20 mouse cellular contexts compared by ENCODE assay signal in the genomic region with DNA sequence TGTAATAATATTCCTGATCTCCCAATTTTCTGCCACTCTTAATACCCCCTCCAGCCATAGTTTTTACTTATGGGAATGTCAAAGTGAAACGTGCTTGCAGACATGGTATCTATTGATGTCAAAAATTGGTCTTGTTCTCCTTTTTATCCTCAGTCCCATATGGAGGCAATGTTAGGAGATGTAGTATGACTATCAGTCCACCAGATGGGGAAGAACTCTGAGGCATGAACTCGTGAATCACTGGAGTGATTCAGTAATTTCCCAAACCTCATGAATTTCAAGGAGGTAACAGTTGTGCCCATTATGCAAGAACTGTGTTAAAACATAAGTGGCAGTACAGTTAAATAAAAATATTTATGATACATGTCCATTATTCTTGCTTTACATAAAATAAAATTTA.
DNase-seq lines count a peak whose midpoint lies in the region; ATAC-seq and TF ChIP-seq lines count a peak whose summit lies in the region.
"Had no signal": no experiment of that assay in that cellular context is flagged by ENCODE, and none has a peak within 500 bp of the region (broad histone marks: within the 10 kb centered on the region; RNA-seq: fewer than 3 reads in every experiment).

No protein-coding gene starts in this region.

- H3K9ac ChIP-seq in forebrain, embryonic 15.5 days (replicated peaks): no peak overlapping the region
- H3K9ac ChIP-seq in forebrain, embryonic 12.5 days: no peak overlapping the region
- H3K9ac ChIP-seq in hindbrain, postnatal 0 days (replicated peaks; ENCODE audit: low read length): no peak overlapping the region
- H3K9ac ChIP-seq in hindbrain, embryonic 13.5 days: no peak overlapping the region
- no peak overlapping the region for H3K9ac ChIP-seq in intestine, embryonic 15.5 days
- H3K9ac ChIP-seq: embryonic facial prominence, embryonic 13.5 days; heart, embryonic 12.5 days had no signal

- ATAC-seq in forebrain, embryonic 15.5 days (replicated peaks): 0 out of 2 replicates have a peak, but pooled peaks have one; percentile 43
- ATAC-seq in forebrain, embryonic 12.5 days (ENCODE audit: low FRiP score): no peak
- no peak for ATAC-seq in hindbrain, postnatal 0 days
- ATAC-seq in hindbrain, embryonic 13.5 days (ENCODE audit: low FRiP score): no peak
- ATAC-seq in intestine, embryonic 15.5 days: no peak
- ATAC-seq: hindbrain, embryonic 16.5 days had no signal

- H3K4me2 ChIP-seq in forebrain, embryonic 15.5 days (replicated peaks): no peak overlapping the region
- no peak overlapping the region for H3K4me2 ChIP-seq in forebrain, embryonic 12.5 days
- H3K4me2 ChIP-seq in hindbrain, postnatal 0 days (ENCODE audit: low read depth, low read length): no peak overlapping the region
- H3K4me2 ChIP-seq in hindbrain, embryonic 13.5 days: no peak overlapping the region
- H3K4me2 ChIP-seq in intestine, embryonic 15.5 days (replicated peaks): no peak overlapping the region
- H3K4me2 ChIP-seq: embryonic facial prominence, embryonic 13.5 days; heart, embryonic 12.5 days had no signal

- TF ChIP-seq CTCF in hindbrain, postnatal 0 days (IDR thresholded peaks at IDR 0.05; ENCODE audit: low read depth): peak; percentile 35

- DNase-seq in hindbrain, postnatal 0 days (ENCODE audit: low spot score): peak; percentile 7
- DNase-seq in 3T3-L1 (ENCODE audit: low read depth, low spot score): peak; percentile 29
- DNase-seq in brain, adult 2 months (ENCODE audit: low read depth, low spot score): peak; percentile 41
- DNase-seq in ovary, postnatal 14 days (ENCODE audit: low spot score): no peak
- DNase-seq: adrenal gland, adult 8-10 months; adrenal gland, postnatal 36 days; cerebellum, adult 11-12 months; cerebellum, adult 9-10 months; cerebellum, postnatal 36 days; gastrocnemius, postnatal 14 days; heart, postnatal 36 days; kidney, adult 18-20 months had no signal

- H3K4me1 ChIP-seq in forebrain, embryonic 15.5 days: no peaks in the 10 kb centered on the region
- no peaks in the 10 kb centered on the region for H3K4me1 ChIP-seq in forebrain, embryonic 12.5 days
- no peaks in the 10 kb centered on the region for H3K4me1 ChIP-seq in hindbrain, postnatal 0 days (ENCODE audit: insufficient read depth, low read length)
- H3K4me1 ChIP-seq in hindbrain, embryonic 13.5 days (replicated peaks): no peaks in the 10 kb centered on the region
- no peaks in the 10 kb centered on the region for H3K4me1 ChIP-seq in intestine, embryonic 15.5 days (replicated peaks)
- H3K4me1 ChIP-seq: embryonic facial prominence, embryonic 13.5 days; heart, embryonic 12.5 days had no signal

- H3K36me3 ChIP-seq in forebrain, embryonic 15.5 days: no peaks in the 10 kb centered on the region
- H3K36me3 ChIP-seq in forebrain, embryonic 12.5 days (replicated peaks): no peaks in the 10 kb centered on the region
- no peaks in the 10 kb centered on the region for H3K36me3 ChIP-seq in hindbrain, postnatal 0 days (ENCODE audit: insufficient read depth, low read length)
- H3K36me3 ChIP-seq in hindbrain, embryonic 13.5 days: no peaks in the 10 kb centered on the region
- H3K36me3 ChIP-seq in intestine, embryonic 15.5 days: no peaks in the 10 kb centered on the region
- H3K36me3 ChIP-seq: embryonic facial prominence, embryonic 13.5 days; heart, embryonic 12.5 days had no signal

- no peaks in the 10 kb centered on the region for H3K27me3 ChIP-seq in forebrain, embryonic 15.5 days
- H3K27me3 ChIP-seq in forebrain, embryonic 12.5 days: no peaks in the 10 kb centered on the region
- H3K27me3 ChIP-seq in hindbrain, postnatal 0 days (ENCODE audit: insufficient read depth, low read length): no peaks in the 10 kb centered on the region
- H3K27me3 ChIP-seq in hindbrain, embryonic 13.5 days: no peaks in the 10 kb centered on the region
- no peaks in the 10 kb centered on the region for H3K27me3 ChIP-seq in intestine, embryonic 15.5 days (replicated peaks)
- H3K27me3 ChIP-seq: CH12.LX; embryonic facial prominence, embryonic 13.5 days; heart, embryonic 12.5 days had no signal

- WGBS in forebrain, embryonic 15.5 days: 64% methylated on average over 2 of the region's 2 CpGs
- 79% methylated on average over 2 of the region's 2 CpGs for WGBS in forebrain, embryonic 12.5 days
- 60% methylated on average over 2 of the region's 2 CpGs for WGBS in hindbrain, postnatal 0 days
- 66% methylated on average over 2 of the region's 2 CpGs for WGBS in hindbrain, embryonic 13.5 days
- 58% methylated on average over 2 of the region's 2 CpGs for WGBS in intestine, embryonic 15.5 days

- H3K4me3 ChIP-seq in forebrain, embryonic 15.5 days: no peak overlapping the region
- no peak overlapping the region for H3K4me3 ChIP-seq in forebrain, embryonic 12.5 days (replicated peaks)
- no peak overlapping the region for H3K4me3 ChIP-seq in hindbrain, postnatal 0 days (ENCODE audit: low read length)
- H3K4me3 ChIP-seq in hindbrain, embryonic 13.5 days: no peak overlapping the region
- H3K4me3 ChIP-seq in intestine, embryonic 15.5 days (replicated peaks): no peak overlapping the region
- H3K4me3 ChIP-seq: embryonic facial prominence, embryonic 13.5 days; heart, embryonic 12.5 days had no signal

- H3K27ac ChIP-seq in forebrain, embryonic 15.5 days (replicated peaks): no peak overlapping the region
- no peak overlapping the region for H3K27ac ChIP-seq in forebrain, embryonic 12.5 days
- no peak overlapping the region for H3K27ac ChIP-seq in hindbrain, postnatal 0 days
- H3K27ac ChIP-seq in hindbrain, embryonic 13.5 days: no peak overlapping the region
- H3K27ac ChIP-seq in intestine, embryonic 15.5 days: no peak overlapping the region
- H3K27ac ChIP-seq: embryonic facial prominence, embryonic 13.5 days had no signal

- H3K9me3 ChIP-seq in forebrain, embryonic 15.5 days: no peaks in the 10 kb centered on the region
- no peaks in the 10 kb centered on the region for H3K9me3 ChIP-seq in forebrain, embryonic 12.5 days
- no peaks in the 10 kb centered on the region for H3K9me3 ChIP-seq in hindbrain, postnatal 0 days (ENCODE audit: low read length)
- H3K9me3 ChIP-seq in hindbrain, embryonic 13.5 days: no peaks in the 10 kb centered on the region
- H3K9me3 ChIP-seq in intestine, embryonic 15.5 days: no peaks in the 10 kb centered on the region
- H3K9me3 ChIP-seq: embryonic facial prominence, embryonic 13.5 days; heart, embryonic 12.5 days had no signal
